Comparison of ENCODE assay signal across 8 mouse cellular contexts in genomic region chr5:120102732-120103131, GRCm38 (mm10). TPM values are rescaled to one million over a fixed set of nuclear protein-coding genes. Genes with fewer than 3 reads are reported as not detected.
DNase-seq lines count a peak whose midpoint lies in the region; ATAC-seq and TF ChIP-seq lines count a peak whose summit lies in the region.

No protein-coding gene starts in this region.

- no peak overlapping the region for H3K9ac ChIP-seq in MEL (ENCODE audit: control insufficient read depth, low read depth, low read length, poor library complexity, severe bottlenecking)

- TF ChIP-seq EP300 in MEL (IDR thresholded peaks at IDR 0.05; ENCODE audit: low read depth in 1 of 2, low read length in 2 of 2): no peak

- peak in 2 of 3 experiments; percentile 100; a peak in 5 of 6 replicates for TF ChIP-seq CTCF in MEL (IDR thresholded peaks at IDR 0.05 in 2 of 3, conservative IDR thresholded peaks at IDR 0.05 in 1 of 3; ENCODE audit: control insufficient read depth in 1 of 3, insufficient read depth in 1 of 3, low read depth in 2 of 3, low read length in 3 of 3, poor library complexity in 1 of 3, severe bottlenecking in 1 of 3)
- peak; percentile 100 for TF ChIP-seq CTCF in brain, embryonic 14.5 days (IDR thresholded peaks at IDR 0.05; ENCODE audit: borderline replicate concordance, extremely low read depth, insufficient read depth, insufficient read length)

- no peak overlapping the region for H3K27ac ChIP-seq in MEL (ENCODE audit: control insufficient read depth, low read depth, low read length)

- H3K27me3 ChIP-seq in MEL (ENCODE audit: control insufficient read depth in 1 of 2, insufficient read depth in 2 of 2, low read length in 2 of 2): no peaks in the 10 kb centered on the region

- no peaks in the 10 kb centered on the region for H3K79me2 ChIP-seq in MEL (ENCODE audit: control insufficient read depth, insufficient read depth, low read length, poor library complexity)

- H3K4me3 ChIP-seq in MEL (ENCODE audit: control insufficient read depth in 1 of 2, insufficient read depth in 1 of 2, low read depth in 2 of 2, low read length in 2 of 2): no peak overlapping the region

- DNase-seq in layer of hippocampus, adult 11-12 months (ENCODE audit: low spot score): peak; percentile 22
- no peak for DNase-seq in layer of hippocampus, adult 9-11 months
- DNase-seq in MEL (ENCODE audit: low read depth, low spot score): peak; percentile 79
- peak; percentile 82 for DNase-seq in brain, embryonic 14.5 days (ENCODE audit: low read depth)
- peak; percentile 67 for DNase-seq in gastrocnemius, postnatal 10 days
- peak; percentile 68 for DNase-seq in liver
- peak; percentile 56 for DNase-seq in urinary bladder, postnatal 25 days (ENCODE audit: low spot score)

- H3K36me3 ChIP-seq in MEL (ENCODE audit: control insufficient read depth in 1 of 2, insufficient read depth in 2 of 2, low read length in 2 of 2): no peaks in the 10 kb centered on the region

- H3K4me1 ChIP-seq in MEL (ENCODE audit: control insufficient read depth in 1 of 2, insufficient read depth in 2 of 2, low read length in 2 of 2): peaks cover 0 to 4% of the 10 kb centered on the region in 2 experiments; a peak in 2 of 4 replicates

- peak; percentile 83 for ATAC-seq in neutrophil, adult 5-6 weeks (ENCODE audit: extremely low read depth, insufficient number of reproducible peaks, low FRiP score, poor library complexity, severe bottlenecking)

- no peaks in the 10 kb centered on the region for H3K9me3 ChIP-seq in MEL (replicated peaks; ENCODE audit: insufficient read depth, low read length)

- peak; percentile 56 for TF ChIP-seq RAD21 in MEL (IDR thresholded peaks at IDR 0.05; ENCODE audit: low read depth, low read length)

- no peak for TF ChIP-seq POLR2A in MEL (IDR thresholded peaks at IDR 0.05; ENCODE audit: control insufficient read depth in 1 of 2, insufficient read depth in 1 of 2, low read depth in 1 of 2, low read length in 2 of 2, poor library complexity in 1 of 2)
- TF ChIP-seq POLR2A in brain, embryonic 14.5 days (IDR thresholded peaks at IDR 0.05; ENCODE audit: borderline replicate concordance, extremely low read depth, insufficient read depth, insufficient read length, poor library complexity, severe bottlenecking): no peak

TF ChIP-seq in MEL, 35 proteins besides CTCF, POLR2A, EP300 and RAD21:
- TF ChIP-seq NELFE (IDR thresholded peaks at IDR 0.05; ENCODE audit: low read depth, low read length) (no peak), SMC3 (IDR thresholded peaks at IDR 0.05; ENCODE audit: low read depth, low read length) (peak; percentile 97), POLR2AphosphoS2 (IDR thresholded peaks at IDR 0.05; ENCODE audit: low read length) (no peak), MAX (IDR thresholded peaks at IDR 0.05; ENCODE audit: low read length) (peak; percentile 53; the same call in 1 of the 2 replicates), NRF1 (IDR thresholded peaks at IDR 0.05; ENCODE audit: insufficient read depth, low read depth, low read length, poor library complexity, severe bottlenecking) (no peak), ZC3H11A (IDR thresholded peaks at IDR 0.05; ENCODE audit: low read depth, low read length) (peak; percentile 58), JUND (IDR thresholded peaks at IDR 0.05; ENCODE audit: low read depth, low read length) (peak; percentile 27; the same call in 1 of the 2 replicates), ETS1 (IDR thresholded peaks at IDR 0.05; ENCODE audit: low read depth, low read length) (no peak), HCFC1 (IDR thresholded peaks at IDR 0.05; ENCODE audit: low read depth, low read length) (0 out of 2 replicates have a peak, but pooled peaks have one; percentile 48), TBP (IDR thresholded peaks at IDR 0.05; ENCODE audit: low read depth, low read length) (0 out of 2 replicates have a peak, but pooled peaks have one; percentile 23), TAL1 (IDR thresholded peaks at IDR 0.05; ENCODE audit: low read length) (no peak), ZNF384 (IDR thresholded peaks at IDR 0.05; ENCODE audit: low read depth, low read length) (peak; percentile 43; the same call in 1 of the 2 replicates), CHD2 (IDR thresholded peaks at IDR 0.05; ENCODE audit: low read length) (no peak), CHD1 (IDR thresholded peaks at IDR 0.05; ENCODE audit: low read depth, low read length) (no peak), RCOR1 (IDR thresholded peaks at IDR 0.05; ENCODE audit: low read depth, low read length) (no peak), BHLHE40 (IDR thresholded peaks at IDR 0.05; ENCODE audit: borderline replicate concordance, low read depth, low read length) (0 out of 2 replicates have a peak, but pooled peaks have one; percentile 25), ELF1 (IDR thresholded peaks at IDR 0.05; ENCODE audit: low read depth, low read length) (0 out of 2 replicates have a peak, but pooled peaks have one; percentile 8), UBTF (IDR thresholded peaks at IDR 0.05; ENCODE audit: borderline replicate concordance, insufficient read depth, low read depth, low read length) (no peak), E2F4 (IDR thresholded peaks at IDR 0.05; ENCODE audit: borderline replicate concordance, low read depth, low read length) (no peak)

RNA-seq across cellular contexts. Expression of gene Rbm19, which starts 13.5 kb away (rescaled TPM):
- 57.1 and 66.3 TPM in 2 replicates for total RNA-seq in MEL (2012; rRNA removed)
- polyA plus RNA-seq in MEL (2012; ENCODE audit: insufficient read depth in 1 of 2, insufficient read length in 2 of 2, low read depth in 1 of 2, low replicate concordance in 2 of 2, missing spikeins in 1 of 2): 10 to 100 TPM in 1 of 2 experiments, not detected in 1; 74.3 TPM
- 12.6 and 15.7 TPM in 2 replicates for polyA plus RNA-seq in brain, embryonic 14.5 days (2012; rRNA removed)
- total RNA-seq in gastrocnemius, postnatal 10 days (2021): 10 to 100 TPM; 14.1 to 20.8 TPM
- 21.6 and 29.0 TPM in 2 replicates for total RNA-seq in neutrophil, adult 5-6 weeks (2017)
